Mouse (Mus musculus) hindbrain, embryonic 12.5 days (tissue): ENCODE measurements around the gene 4930556J24Rik. TPM values are rescaled to one million over a fixed set of nuclear protein-coding genes. Genes with fewer than 3 reads are reported as not detected.
A peak's percentile ranks its signal among the peaks of the same experiment; 100 is the strongest.

Source experiments
- ATAC-seq: fragments of 200-750 bp; cut with Nextera tagmentation; 2 replicates; pipeline ENCODE4 v1.8.0; 2017; ENCODE audit warnings: moderate TSS enrichment; ENCODE audit not compliant: low FRiP score
- H3K27ac ChIP-seq: fragments of 300-500 bp; sonication (generic); 2 replicates; pipeline ENCODE4 v1.5.1; 2016; ENCODE audit warnings: mild to moderate bottlenecking
- H3K27me3 ChIP-seq: fragments of 300-500 bp; sonication (generic); 2 replicates; pipeline ENCODE4 v1.6.1; 2016; ENCODE audit warnings: mild to moderate bottlenecking
- H3K36me3 ChIP-seq: fragments of 300-500 bp; sonication (generic); 2 replicates; pipeline ENCODE4 v1.6.1; 2016; ENCODE audit warnings: mild to moderate bottlenecking
- H3K4me1 ChIP-seq: fragments of 300-500 bp; sonication (generic); 2 replicates; pipeline ENCODE4 v1.6.1; 2016
- H3K4me2 ChIP-seq: fragments of 300-500 bp; sonication (generic); replicated peaks from 2 replicates; pipeline ENCODE4 v1.6.1; 2016; ENCODE audit warnings: mild to moderate bottlenecking
- H3K4me3 ChIP-seq: fragments of 300-500 bp; sonication (generic); 2 replicates; pipeline ENCODE4 v1.5.1; 2016; ENCODE audit warnings: mild to moderate bottlenecking
- H3K9ac ChIP-seq: fragments of 300-500 bp; sonication (generic); 2 replicates; pipeline ENCODE4 v1.6.1; 2016; ENCODE audit warnings: mild to moderate bottlenecking, moderate library complexity
- H3K9me3 ChIP-seq: fragments of 300-500 bp; sonication (generic); replicated peaks from 2 replicates; pipeline ENCODE4 v1.6.1; 2016; ENCODE audit warnings: mild to moderate bottlenecking
- WGBS: fragments of 180-500 bp; shearing (Covaris S2); methylation state at CpG from one replicate; pipeline ENCODE4 v1.1.7; 2016; 5-methylcytosine and 5-hydroxymethylcytosine counted together
- polyA plus RNA-seq: library from polyadenylated mRNA; unstranded; fragments of >200 nt; fragmentation: Nextera tagmentation; extraction: Ambion mirVana; gene quantifications from 2 replicates; pipeline ENCODE4 v1.2.1, GENCODE M21; 2016

The 4930556J24Rik gene
- polyA plus RNA-seq, 1 experiment from 2014 or later, result 0.30 TPM

DNA sequence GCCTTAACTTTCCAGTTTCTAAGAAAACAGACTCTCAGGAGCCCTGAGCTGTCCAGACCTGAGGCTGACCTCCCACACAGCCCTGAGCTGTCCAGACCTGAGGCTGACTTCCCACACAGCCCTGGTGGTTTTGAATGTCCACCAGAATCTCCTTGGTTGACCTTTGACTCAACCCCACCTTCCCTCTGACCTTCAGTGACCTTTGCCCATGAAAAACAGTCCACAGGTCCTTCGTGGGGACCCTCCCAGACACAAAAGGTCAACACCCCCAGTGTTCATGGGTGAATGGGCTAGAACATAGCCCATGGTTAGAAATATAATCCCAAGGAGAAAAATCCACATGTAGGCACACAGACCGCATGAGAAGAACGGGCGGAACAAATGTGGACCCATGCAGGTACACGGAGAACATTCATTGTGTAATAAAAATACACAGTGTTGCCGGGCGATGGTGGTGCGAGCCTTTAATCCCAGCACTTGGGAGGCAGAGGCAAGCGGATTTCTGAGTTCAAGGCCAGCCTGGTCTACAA, 42.8 kb downstream of the 4930556J24Rik start:
- Histone ChIP-seq H3K4me3 (no peak overlapping the region), H3K4me2 (no peak overlapping the region), H3K27ac (no peak overlapping the region), H3K36me3 (no peaks in the 10 kb centered on the region), H3K4me1 (peaks cover 7% of the 10 kb centered on the region), H3K9ac (no peak overlapping the region), H3K9me3 (no peaks in the 10 kb centered on the region), H3K27me3 (0 out of 2 replicates have a peak, but pooled peaks cover 3% of the 10 kb centered on the region)
- no peak for ATAC-seq
- WGBS, result 82% methylated on average over 9 of the region's 9 CpGs

DNA sequence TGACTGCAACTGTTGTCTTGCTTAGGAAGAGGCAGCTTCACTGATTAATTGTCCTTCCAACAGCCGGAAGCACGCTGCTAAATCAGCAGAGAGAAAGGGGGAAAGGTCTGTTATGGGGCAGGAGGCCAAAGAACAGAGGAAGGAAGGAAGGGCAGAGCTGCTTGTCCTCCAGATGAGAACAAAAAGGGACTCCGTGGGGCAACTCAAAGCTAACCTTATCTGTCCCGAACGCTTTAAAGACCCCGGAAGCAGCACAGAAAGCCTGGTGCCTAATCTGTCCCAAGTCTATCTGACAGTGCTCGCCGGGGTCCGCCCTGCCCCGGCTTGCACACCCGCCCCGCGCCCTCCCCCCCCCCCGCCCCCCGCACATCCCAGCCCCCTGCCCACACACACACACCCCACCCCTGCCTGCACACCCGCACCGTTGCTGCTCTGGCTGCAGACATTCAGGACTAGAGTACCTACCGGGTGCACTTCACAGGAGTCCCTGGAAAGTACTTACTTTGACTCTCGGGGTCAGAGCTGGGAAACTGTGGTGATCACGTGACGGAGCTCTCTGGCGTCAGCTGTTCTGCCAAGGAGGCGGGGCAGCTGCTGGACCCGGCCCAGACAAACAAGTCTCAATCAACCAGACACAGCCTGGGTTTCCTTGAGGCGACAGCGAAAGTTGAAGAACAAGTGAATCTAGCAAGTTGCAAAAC, 44.9 kb downstream of the 4930556J24Rik start, which contains the start of gene Tcn2:
Gene Tcn2 (minus strand): TSS at position 649 of the 701 bp plus-strand sequence.
- Histone ChIP-seq H3K36me3 (no peaks in the 10 kb centered on the region), H3K4me2 (peak within 1 kb of the TSS; percentile 84), H3K4me1 (peaks cover 7% of the 10 kb centered on the region), H3K27ac (no peak within 1 kb of the TSS), H3K9ac (peak within 1 kb of the TSS; percentile 67), H3K9me3 (no peaks in the 10 kb centered on the region), H3K4me3 (peak within 1 kb of the TSS; percentile 50), H3K27me3 (0 out of 2 replicates have a peak, but pooled peaks cover 3% of the 10 kb centered on the region)
- WGBS, result under 1% methylated on average over 23 of the region's 26 CpGs
- ATAC-seq, result peak; percentile 83

DNA sequence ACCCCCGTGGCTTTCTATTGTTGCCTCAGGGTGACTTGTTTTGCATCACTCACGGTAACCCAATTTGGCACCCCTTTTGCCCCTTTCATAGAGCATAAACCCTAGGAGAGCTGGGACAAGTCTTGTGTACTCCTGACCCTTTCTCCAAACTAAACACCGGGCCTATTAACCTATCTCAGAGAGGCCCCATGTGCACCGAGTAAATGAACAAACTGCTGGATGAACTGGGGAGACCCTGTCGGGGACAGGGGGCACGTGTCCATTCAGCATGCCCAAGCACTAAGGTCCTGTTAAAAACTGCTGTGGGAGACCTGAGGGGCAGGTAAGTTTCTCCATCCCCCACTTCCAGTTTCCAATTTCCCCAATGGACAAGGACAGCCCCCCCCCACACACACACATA, 45.6 kb downstream of the 4930556J24Rik start:
- Histone ChIP-seq H3K4me2 (peak overlapping the region; percentile 84), H3K27me3 (0 out of 2 replicates have a peak, but pooled peaks cover 3% of the 10 kb centered on the region), H3K4me3 (peak overlapping the region; percentile 50), H3K27ac (no peak overlapping the region), H3K9ac (peak overlapping the region; percentile 67), H3K36me3 (no peaks in the 10 kb centered on the region), H3K9me3 (no peaks in the 10 kb centered on the region), H3K4me1 (peaks cover 7% of the 10 kb centered on the region)
- WGBS, result 34% methylated on average over 6 of the region's 6 CpGs
- no peak for ATAC-seq

DNA sequence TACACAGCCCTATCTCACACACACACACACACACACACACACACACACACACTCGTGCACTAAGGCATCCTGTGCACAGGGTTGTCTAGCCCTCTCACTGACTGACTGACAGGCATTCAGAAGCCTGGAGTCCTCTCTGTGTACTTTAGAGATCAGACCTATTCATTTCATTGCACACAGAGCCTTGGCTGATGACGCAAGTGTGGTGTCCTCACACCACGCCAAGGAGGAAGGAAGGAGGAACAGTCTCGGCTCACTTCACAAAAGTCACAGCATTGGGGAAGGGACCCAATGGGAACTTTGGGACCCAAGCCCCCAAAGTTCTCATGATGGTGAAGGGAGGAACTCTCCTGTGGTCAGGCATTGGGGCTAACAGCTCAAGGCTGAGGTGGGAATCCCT, 46.6 kb downstream of the 4930556J24Rik start:
- Histone ChIP-seq H3K4me3 (no peak overlapping the region), H3K9ac (no peak overlapping the region)

DNA sequence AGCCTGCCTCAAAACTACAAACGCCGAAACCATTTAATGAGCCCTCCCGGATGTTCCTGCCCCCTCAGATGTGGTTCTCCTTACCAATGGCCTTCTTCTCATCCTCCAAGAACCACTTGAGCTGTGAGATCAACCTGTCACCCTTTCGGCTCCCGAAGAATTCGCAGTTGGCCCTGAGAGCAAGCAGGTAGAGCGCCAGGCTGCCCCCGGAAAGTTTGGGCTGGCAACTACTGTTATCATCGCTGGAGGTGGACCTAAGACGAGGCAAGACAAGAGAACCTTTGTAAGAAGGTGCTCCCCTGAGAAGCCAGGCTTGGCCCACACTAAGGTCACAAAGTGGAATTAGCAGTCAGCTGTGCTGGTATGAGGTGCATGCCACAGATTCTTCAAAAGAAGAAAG, 50.7 kb downstream of the 4930556J24Rik start:
- Histone ChIP-seq H3K27ac (no peak overlapping the region), H3K27me3 (no peaks in the 10 kb centered on the region), H3K4me2 (no peak overlapping the region), H3K9ac (no peak overlapping the region), H3K9me3 (no peaks in the 10 kb centered on the region), H3K36me3 (peaks cover 20% of the 10 kb centered on the region; the same call in 1 of the 2 replicates), H3K4me1 (peaks cover 1% of the 10 kb centered on the region), H3K4me3 (no peak overlapping the region)
- no peak for ATAC-seq
- WGBS, result 95% methylated on average over 10 of the region's 10 CpGs

More for the DNA sequence above, 46.6 kb downstream of the 4930556J24Rik start:
- Histone ChIP-seq H3K4me1 (peaks cover 7% of the 10 kb centered on the region), H3K27me3 (0 out of 2 replicates have a peak, but pooled peaks cover 3% of the 10 kb centered on the region), H3K9me3 (no peaks in the 10 kb centered on the region), H3K27ac (no peak overlapping the region), H3K4me2 (no peak overlapping the region), H3K36me3 (no peaks in the 10 kb centered on the region)
- WGBS, result 85% methylated on average over 4 of the region's 4 CpGs
- no peak for ATAC-seq

DNA sequence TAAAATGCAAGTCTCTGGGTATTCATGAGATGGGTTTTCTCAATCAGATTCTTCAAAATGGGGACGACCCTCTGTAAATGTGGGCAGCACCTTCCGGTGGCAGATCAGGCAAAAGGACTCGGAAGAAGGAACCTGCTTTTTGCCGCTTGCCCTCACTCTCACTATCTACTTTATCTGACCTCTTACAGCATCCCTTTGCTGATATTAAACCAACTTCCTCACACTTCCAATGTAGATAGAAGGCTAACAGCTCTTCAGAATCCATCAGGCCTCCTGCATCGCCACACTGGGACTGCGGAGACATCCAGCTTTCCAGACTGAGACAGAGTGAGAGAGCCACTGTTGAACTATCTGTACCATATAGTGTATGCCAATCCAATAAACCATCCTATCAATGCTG, 53.8 kb downstream of the 4930556J24Rik start:
- no peak overlapping the region for H3K27ac ChIP-seq
- H3K9ac ChIP-seq, result no peak overlapping the region
- no peak overlapping the region for H3K4me2 ChIP-seq
- no peaks in the 10 kb centered on the region for H3K4me1 ChIP-seq
- H3K36me3 ChIP-seq, result peaks cover 20% of the 10 kb centered on the region; the same call in 1 of the 2 replicates
- no peak for ATAC-seq
- no peak overlapping the region for H3K4me3 ChIP-seq
- H3K27me3 ChIP-seq, result no peaks in the 10 kb centered on the region
- WGBS, result 98% methylated on average over 6 of the region's 6 CpGs
- no peaks in the 10 kb centered on the region for H3K9me3 ChIP-seq

DNA sequence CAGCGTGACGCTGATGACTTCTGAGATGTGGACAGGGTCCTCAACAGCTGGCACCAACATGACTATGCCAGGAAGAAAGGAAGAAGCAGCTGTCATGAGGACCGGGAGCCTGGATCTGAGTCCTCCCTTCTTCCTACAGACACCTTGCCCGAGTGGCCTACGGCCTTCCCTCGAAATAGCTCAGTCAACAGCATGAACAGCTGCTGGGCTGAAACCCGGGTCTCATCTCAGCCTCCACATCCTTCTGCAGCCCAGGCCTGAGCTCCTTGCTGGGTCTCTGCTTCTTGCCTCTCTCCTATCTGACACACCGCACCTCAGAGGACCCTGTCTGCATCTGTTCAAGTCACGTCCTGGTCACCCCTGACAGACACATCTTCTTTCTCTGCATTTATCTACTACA, 54.5 kb downstream of the 4930556J24Rik start:
- no peak overlapping the region for H3K27ac ChIP-seq
- 92% methylated on average over 9 of the region's 9 CpGs for WGBS
- ATAC-seq, result no peak

DNA sequence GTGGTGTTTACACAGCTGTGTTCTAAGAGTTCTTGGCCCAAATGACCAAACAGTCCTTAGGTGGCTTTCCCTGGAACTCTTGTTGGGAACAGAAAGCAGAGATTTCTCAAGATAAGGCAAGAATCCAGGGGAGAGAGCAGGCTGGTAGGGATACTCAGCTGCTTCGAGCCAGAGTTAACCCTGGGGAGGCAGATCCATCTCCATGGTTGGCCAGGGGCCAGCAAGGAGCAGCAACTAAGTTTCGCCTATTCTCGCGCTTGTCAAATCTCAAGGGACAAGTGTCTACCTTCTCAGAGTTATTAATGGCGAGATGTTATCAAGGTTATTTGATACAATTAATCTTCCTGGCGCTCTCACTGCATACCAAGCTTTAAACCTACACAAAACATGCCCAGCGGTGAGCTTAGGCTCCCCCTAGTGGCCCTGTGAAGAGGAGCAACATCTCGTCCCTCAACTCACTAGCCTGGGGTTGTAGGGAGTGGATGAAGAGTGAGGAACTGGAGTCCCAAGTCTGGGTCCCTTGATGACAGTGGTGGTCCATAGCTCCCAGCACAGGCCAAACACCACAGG, 55.2 kb downstream of the 4930556J24Rik start:
- WGBS, result 35% methylated on average over 8 of the region's 8 CpGs

More for the DNA sequence above, 54.5 kb downstream of the 4930556J24Rik start:
- no peak overlapping the region for H3K4me3 ChIP-seq
- no peaks in the 10 kb centered on the region for H3K9me3 ChIP-seq
- no peaks in the 10 kb centered on the region for H3K4me1 ChIP-seq
- H3K9ac ChIP-seq, result no peak overlapping the region
- H3K4me2 ChIP-seq, result no peak overlapping the region
- H3K27me3 ChIP-seq, result no peaks in the 10 kb centered on the region
- H3K36me3 ChIP-seq, result peaks cover 20% of the 10 kb centered on the region; the same call in 1 of the 2 replicates

DNA sequence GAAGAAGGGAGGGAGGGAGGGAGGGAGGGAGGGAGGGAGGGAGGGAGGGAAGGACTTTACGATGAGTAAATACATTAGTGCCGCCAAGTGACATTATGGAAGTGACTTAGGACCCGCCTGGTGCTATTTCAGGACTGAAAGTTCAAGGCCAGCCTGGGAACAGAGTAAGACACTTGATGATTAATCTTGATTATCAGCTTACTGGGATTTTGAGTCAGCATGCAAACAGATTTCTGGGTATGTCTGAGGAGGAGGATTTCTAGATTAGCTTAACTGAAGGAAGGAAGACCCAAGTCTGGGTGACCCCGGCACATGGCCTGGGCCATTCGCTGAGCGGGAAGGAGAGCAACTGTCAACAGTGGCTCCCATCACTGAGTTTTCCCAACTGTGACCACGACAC, 56.1 kb downstream of the 4930556J24Rik start:
- whole genome bisulfite sequencing, result 90% methylated on average over 7 of the region's 7 CpGs
- H3K27ac ChIP-seq, result no peak overlapping the region
- peaks cover 20% of the 10 kb centered on the region; the same call in 1 of the 2 replicates for H3K36me3 ChIP-seq
- ATAC-seq, result no peak
- H3K4me2 ChIP-seq, result no peak overlapping the region
- H3K4me1 ChIP-seq, result no peaks in the 10 kb centered on the region
- H3K27me3 ChIP-seq, result no peaks in the 10 kb centered on the region
- H3K9ac ChIP-seq, result no peak overlapping the region
- no peak overlapping the region for H3K4me3 ChIP-seq
- no peaks in the 10 kb centered on the region for H3K9me3 ChIP-seq

More for the DNA sequence above, 55.2 kb downstream of the 4930556J24Rik start:
- H3K36me3 ChIP-seq, result peaks cover 20% of the 10 kb centered on the region; the same call in 1 of the 2 replicates
- H3K27ac ChIP-seq, result no peak overlapping the region
- H3K4me2 ChIP-seq, result no peak overlapping the region
- no peak overlapping the region for H3K9ac ChIP-seq
- H3K4me1 ChIP-seq, result no peaks in the 10 kb centered on the region
- no peaks in the 10 kb centered on the region for H3K27me3 ChIP-seq
- ATAC-seq, result no peak
- no peak overlapping the region for H3K4me3 ChIP-seq
- H3K9me3 ChIP-seq, result no peaks in the 10 kb centered on the region

DNA sequence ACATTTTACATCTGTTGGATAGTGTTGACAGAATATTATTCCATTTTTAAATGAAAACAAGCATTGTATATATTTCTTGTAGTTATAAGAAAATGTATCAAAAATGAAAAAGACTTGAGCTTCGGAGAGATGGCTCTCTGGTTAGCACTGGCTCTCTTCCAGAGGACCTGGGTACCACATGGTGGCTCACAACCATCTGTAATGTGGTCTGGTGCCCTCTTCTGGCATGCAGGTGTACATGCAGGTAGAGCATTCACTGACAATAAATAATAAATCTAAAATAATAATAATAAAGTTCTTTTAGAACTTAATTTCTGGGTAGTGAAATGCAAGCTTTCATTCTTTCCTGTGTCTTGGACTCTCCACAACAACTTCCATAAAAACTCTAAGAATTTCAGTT, 57.8 kb downstream of the 4930556J24Rik start:
- 53% methylated on average over 1 of the region's 1 CpGs for WGBS
- H3K27me3 ChIP-seq, result no peaks in the 10 kb centered on the region
- H3K27ac ChIP-seq, result no peak overlapping the region
- no peaks in the 10 kb centered on the region for H3K9me3 ChIP-seq
- 0 out of 2 replicates have a peak, but pooled peaks cover 3% of the 10 kb centered on the region for H3K4me1 ChIP-seq
- ATAC-seq, result no peak
- peaks cover 13% of the 10 kb centered on the region; the same call in 1 of the 2 replicates for H3K36me3 ChIP-seq
- H3K9ac ChIP-seq, result no peak overlapping the region
- H3K4me3 ChIP-seq, result no peak overlapping the region
- H3K4me2 ChIP-seq, result no peak overlapping the region

DNA sequence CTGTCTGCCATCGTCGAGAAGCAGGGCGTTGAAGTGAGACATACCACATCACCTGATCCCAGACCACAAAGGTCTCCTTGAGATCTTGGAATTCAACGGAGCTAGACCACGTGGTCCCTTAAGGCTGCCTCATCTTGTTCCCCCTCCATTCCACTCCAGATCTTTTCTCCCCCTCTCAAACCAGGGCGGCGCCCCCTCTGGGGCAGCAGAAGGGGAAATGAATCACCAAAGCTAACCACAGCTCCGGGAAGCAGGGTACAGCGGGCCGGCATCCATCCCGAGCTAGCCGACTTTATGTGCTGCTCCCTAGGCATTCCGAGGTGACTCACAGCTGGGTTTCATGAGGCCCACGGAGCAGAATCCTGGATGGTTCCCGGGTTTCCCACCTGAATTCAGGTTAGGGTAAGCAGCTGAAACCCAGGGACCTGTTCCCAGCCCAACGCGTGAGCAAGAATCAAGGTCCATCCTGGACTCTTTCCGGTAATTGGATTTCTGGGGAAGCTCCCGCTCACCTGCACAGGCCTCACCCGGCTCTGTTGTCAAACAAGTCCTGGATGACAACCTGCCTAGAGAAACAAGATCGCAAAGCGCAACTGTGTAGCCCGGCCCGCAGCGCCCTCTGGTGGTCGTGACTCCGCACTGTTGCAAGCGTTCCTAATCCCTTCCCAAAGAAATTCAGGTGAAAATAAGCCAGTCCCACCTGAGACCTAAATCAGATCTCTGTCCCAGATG, 62.3 kb downstream of the 4930556J24Rik start, which contains the start of gene Slc35e4:
Gene Slc35e4 (minus strand): TSS at position 556 of the 732 bp plus-strand sequence.
- ATAC-seq, result peak; percentile 64
- H3K27ac ChIP-seq, result peak within 1 kb of the TSS; percentile 66
- no peaks in the 10 kb centered on the region for H3K36me3 ChIP-seq
- peaks cover 34% of the 10 kb centered on the region for H3K4me1 ChIP-seq
- peaks cover 11% of the 10 kb centered on the region for H3K27me3 ChIP-seq
- H3K4me2 ChIP-seq, result peak within 1 kb of the TSS; percentile 71
- H3K9ac ChIP-seq, result peak within 1 kb of the TSS; percentile 75
- whole genome bisulfite sequencing, result under 1% methylated on average over 28 of the region's 28 CpGs
- H3K4me3 ChIP-seq, result peak within 1 kb of the TSS; percentile 63
- no peaks in the 10 kb centered on the region for H3K9me3 ChIP-seq
